Mouse (Mus musculus): ENCODE measurements around the gene Auts2. TPM values are rescaled to one million over a fixed set of nuclear protein-coding genes. Genes with fewer than 3 reads are reported as not detected.

The Auts2 gene
- polyA plus RNA-seq, 1 experiment from 2014 or later, result 1.6 TPM

GRCm38 (mm10) chr5:131886636-131887035 is 656.5 kb downstream of the Auts2 start:
- no peaks in the 10 kb centered on the region for H3K9me3 ChIP-seq (replicated peaks)
- H3K4me3 ChIP-seq (replicated peaks), result no peak overlapping the region
- H3K36me3 ChIP-seq (replicated peaks), result no peaks in the 10 kb centered on the region
- H3K27me3 ChIP-seq, result no peaks in the 10 kb centered on the region
- no peak overlapping the region for H3K27ac ChIP-seq (replicated peaks)
- H3K4me1 ChIP-seq (replicated peaks), result no peaks in the 10 kb centered on the region
- WGBS (ENCODE audit: insufficient replicate concordance), result 88% methylated on average over 3 of the region's 3 CpGs
- H3K9ac ChIP-seq, result no peak overlapping the region
- ATAC-seq (ENCODE audit: insufficient read depth), result no peak
- H3K4me2 ChIP-seq, result no peak overlapping the region

GRCm38 (mm10) chr5:131876569-131876968 is 666.6 kb downstream of the Auts2 start:
- Histone ChIP-seq H3K36me3 (replicated peaks) (no peaks in the 10 kb centered on the region), H3K4me1 (replicated peaks) (no peaks in the 10 kb centered on the region), H3K27ac (replicated peaks) (no peak overlapping the region), H3K9me3 (replicated peaks) (no peaks in the 10 kb centered on the region), H3K9ac (no peak overlapping the region), H3K4me3 (replicated peaks) (no peak overlapping the region), H3K4me2 (no peak overlapping the region), H3K27me3 (no peaks in the 10 kb centered on the region)
- no peak for ATAC-seq (ENCODE audit: insufficient read depth)

- H3K36me3 ChIP-seq (replicated peaks), result no peaks in the 10 kb centered on the region
- H3K9ac ChIP-seq, result no peak overlapping the region
- no peak overlapping the region for H3K27ac ChIP-seq (replicated peaks)
- H3K4me3 ChIP-seq (replicated peaks), result no peak overlapping the region
- no peak for ATAC-seq (ENCODE audit: insufficient read depth)
- no peaks in the 10 kb centered on the region for H3K27me3 ChIP-seq
- no peaks in the 10 kb centered on the region for H3K4me1 ChIP-seq (replicated peaks)
- no peaks in the 10 kb centered on the region for H3K9me3 ChIP-seq (replicated peaks)
- H3K4me2 ChIP-seq, result no peak overlapping the region
- WGBS (ENCODE audit: insufficient replicate concordance), result 64% methylated on average over 4 of the region's 4 CpGs
These were observed 667.2 kb downstream of the Auts2 start for GRCm38 (mm10) chr5:131875976-131876375.

- no peaks in the 10 kb centered on the region for H3K27me3 ChIP-seq
- no peak for ATAC-seq (ENCODE audit: insufficient read depth)
- H3K27ac ChIP-seq (replicated peaks), result no peak overlapping the region
- H3K9ac ChIP-seq, result no peak overlapping the region
- no peaks in the 10 kb centered on the region for H3K4me1 ChIP-seq (replicated peaks)
- H3K36me3 ChIP-seq (replicated peaks), result no peaks in the 10 kb centered on the region
- WGBS (ENCODE audit: insufficient replicate concordance), result 59% methylated on average over 4 of the region's 4 CpGs
- no peak overlapping the region for H3K4me2 ChIP-seq
- no peaks in the 10 kb centered on the region for H3K9me3 ChIP-seq (replicated peaks)
- H3K4me3 ChIP-seq (replicated peaks), result no peak overlapping the region
These were observed 670.0 kb downstream of the Auts2 start for GRCm38 (mm10) chr5:131873116-131873515.

- H3K27ac ChIP-seq (replicated peaks), result no peak overlapping the region
- no peak for ATAC-seq (ENCODE audit: insufficient read depth)
- no peak overlapping the region for H3K9ac ChIP-seq
- H3K4me1 ChIP-seq (replicated peaks), result no peaks in the 10 kb centered on the region
- H3K4me3 ChIP-seq (replicated peaks), result no peak overlapping the region
- no peaks in the 10 kb centered on the region for H3K27me3 ChIP-seq
- H3K9me3 ChIP-seq (replicated peaks), result no peaks in the 10 kb centered on the region
- no peaks in the 10 kb centered on the region for H3K36me3 ChIP-seq (replicated peaks)
- H3K4me2 ChIP-seq, result no peak overlapping the region
- WGBS (ENCODE audit: insufficient replicate concordance), result 74% methylated on average over 11 of the region's 11 CpGs
These were observed 673.2 kb downstream of the Auts2 start for GRCm38 (mm10) chr5:131869711-131870499.

GRCm38 (mm10) chr5:131865200-131865599 is 677.9 kb downstream of the Auts2 start:
- no peak overlapping the region for H3K4me2 ChIP-seq
- H3K27ac ChIP-seq (replicated peaks), result no peak overlapping the region
- WGBS (ENCODE audit: insufficient replicate concordance), result 66% methylated on average over 5 of the region's 5 CpGs
- no peaks in the 10 kb centered on the region for H3K36me3 ChIP-seq (replicated peaks)
- no peaks in the 10 kb centered on the region for H3K9me3 ChIP-seq (replicated peaks)
- H3K4me3 ChIP-seq (replicated peaks), result no peak overlapping the region
- no peaks in the 10 kb centered on the region for H3K27me3 ChIP-seq
- H3K9ac ChIP-seq, result no peak overlapping the region
- no peaks in the 10 kb centered on the region for H3K4me1 ChIP-seq (replicated peaks)
- no peak for ATAC-seq (ENCODE audit: insufficient read depth)

GRCm38 (mm10) chr5:131857976-131858375 is 685.2 kb downstream of the Auts2 start:
- no peak overlapping the region for H3K4me3 ChIP-seq (replicated peaks)
- H3K4me1 ChIP-seq (replicated peaks), result no peaks in the 10 kb centered on the region
- 64% methylated on average over 5 of the region's 5 CpGs for WGBS (ENCODE audit: insufficient replicate concordance)
- no peak overlapping the region for H3K9ac ChIP-seq
- no peak overlapping the region for H3K4me2 ChIP-seq
- H3K36me3 ChIP-seq (replicated peaks), result no peaks in the 10 kb centered on the region
- no peak overlapping the region for H3K27ac ChIP-seq (replicated peaks)
- ATAC-seq (ENCODE audit: insufficient read depth), result no peak
- H3K9me3 ChIP-seq (replicated peaks), result no peaks in the 10 kb centered on the region
- no peaks in the 10 kb centered on the region for H3K27me3 ChIP-seq

GRCm38 (mm10) chr5:131855358-131855757 is 687.8 kb downstream of the Auts2 start:
- no peak for ATAC-seq (ENCODE audit: insufficient read depth)
- no peaks in the 10 kb centered on the region for H3K4me1 ChIP-seq (replicated peaks)
- H3K9ac ChIP-seq, result no peak overlapping the region
- no peak overlapping the region for H3K27ac ChIP-seq (replicated peaks)
- H3K4me3 ChIP-seq (replicated peaks), result no peak overlapping the region
- H3K4me2 ChIP-seq, result no peak overlapping the region
- no peaks in the 10 kb centered on the region for H3K36me3 ChIP-seq (replicated peaks)
- H3K27me3 ChIP-seq, result no peaks in the 10 kb centered on the region
- WGBS (ENCODE audit: insufficient replicate concordance), result 31% methylated on average over 8 of the region's 8 CpGs
- H3K9me3 ChIP-seq (replicated peaks), result no peaks in the 10 kb centered on the region

GRCm38 (mm10) chr5:131851597-131852453 is 691.3 kb downstream of the Auts2 start:
- no peak for ATAC-seq (ENCODE audit: insufficient read depth)
- H3K36me3 ChIP-seq (replicated peaks), result no peaks in the 10 kb centered on the region
- no peaks in the 10 kb centered on the region for H3K4me1 ChIP-seq (replicated peaks)
- no peak overlapping the region for H3K9ac ChIP-seq
- no peaks in the 10 kb centered on the region for H3K9me3 ChIP-seq (replicated peaks)
- 76% methylated on average over 20 of the region's 20 CpGs for whole genome bisulfite sequencing (ENCODE audit: insufficient replicate concordance)
- H3K4me3 ChIP-seq (replicated peaks), result no peak overlapping the region
- no peak overlapping the region for H3K27ac ChIP-seq (replicated peaks)
- H3K27me3 ChIP-seq, result no peaks in the 10 kb centered on the region
- no peak overlapping the region for H3K4me2 ChIP-seq

GRCm38 (mm10) chr5:131850632-131851335 is 692.4 kb downstream of the Auts2 start:
- no peaks in the 10 kb centered on the region for H3K4me1 ChIP-seq (replicated peaks)
- H3K4me3 ChIP-seq (replicated peaks), result no peak overlapping the region
- WGBS (ENCODE audit: insufficient replicate concordance), result 64% methylated on average over 8 of the region's 8 CpGs
- no peaks in the 10 kb centered on the region for H3K9me3 ChIP-seq (replicated peaks)
- no peak for ATAC-seq (ENCODE audit: insufficient read depth)
- no peak overlapping the region for H3K9ac ChIP-seq
- H3K27ac ChIP-seq (replicated peaks), result no peak overlapping the region
- H3K27me3 ChIP-seq, result no peaks in the 10 kb centered on the region
- no peak overlapping the region for H3K4me2 ChIP-seq
- H3K36me3 ChIP-seq (replicated peaks), result no peaks in the 10 kb centered on the region

GRCm38 (mm10) chr5:131849644-131850043 is 693.5 kb downstream of the Auts2 start:
- no peak overlapping the region for H3K4me3 ChIP-seq (replicated peaks)
- WGBS (ENCODE audit: insufficient replicate concordance), result 50% methylated on average over 3 of the region's 3 CpGs
- H3K27ac ChIP-seq (replicated peaks), result no peak overlapping the region
- H3K9me3 ChIP-seq (replicated peaks), result no peaks in the 10 kb centered on the region
- no peaks in the 10 kb centered on the region for H3K36me3 ChIP-seq (replicated peaks)
- no peaks in the 10 kb centered on the region for H3K4me1 ChIP-seq (replicated peaks)
- no peaks in the 10 kb centered on the region for H3K27me3 ChIP-seq
- H3K9ac ChIP-seq, result no peak overlapping the region
- H3K4me2 ChIP-seq, result no peak overlapping the region
- ATAC-seq (ENCODE audit: insufficient read depth), result no peak

All from liver, embryonic 15.5 days (tissue).